Mouse (Mus musculus) bone marrow, adult 2 months (tissue): ENCODE measurements around the gene Lnp1.

ENCODE experiments used
- CTCF ChIP-seq: fragments of 200-500 bp; IDR thresholded peaks from 2 replicates; pipeline ENCODE4 v1.5.1; 2011; ENCODE audit warnings: low read length, control low read depth; ENCODE audit not compliant: control insufficient read depth, insufficient read depth
- POLR2A ChIP-seq: fragments of 200-500 bp; IDR thresholded peaks from 2 replicates; pipeline ENCODE4 v1.6.1; 2011; ENCODE audit warnings: low read depth, mild to moderate bottlenecking, control low read depth, low read length, borderline replicate concordance; ENCODE audit not compliant: control insufficient read depth

GRCm38 (mm10) chr16:56870458-56870857 is 57.4 kb downstream of the Lnp1 start:
- no peak for TF ChIP-seq CTCF
- no peak for TF ChIP-seq POLR2A
